Mouse (Mus musculus) myocyte (in vitro differentiated cells): ENCODE data around the gene Cab39l. TPM values are rescaled to one million over a fixed set of nuclear protein-coding genes. Genes with fewer than 3 reads are reported as not detected.

Experiments used
- H3K27me3 ChIP-seq: one replicate; pipeline ENCODE4 v1.6.1; 2011; ENCODE audit not compliant: control insufficient read depth, insufficient read depth, insufficient read length
- H3K36me3 ChIP-seq: one replicate; pipeline ENCODE4 v1.6.1; 2011; ENCODE audit not compliant: control insufficient read depth, insufficient read depth
- H3K4me2 ChIP-seq: one replicate; pipeline ENCODE4 v1.6.1; 2011; ENCODE audit warnings: low read depth, control low read depth
- H3K4me3 ChIP-seq: one replicate; pipeline ENCODE4 v1.5.1; 2011; ENCODE audit warnings: mild to moderate bottlenecking, control low read depth, moderate library complexity
- H3K79me2 ChIP-seq: one replicate; pipeline ENCODE4 v1.6.1; 2011; ENCODE audit not compliant: control insufficient read depth, insufficient read depth
- H3ac ChIP-seq: one replicate; pipeline ENCODE4 v1.6.1; 2011; ENCODE audit not compliant: control insufficient read depth, insufficient read length
- CEBPB ChIP-seq: IDR thresholded peaks from 2 replicates; pipeline ENCODE4 v1.6.1; 2011; ENCODE audit warnings: mild to moderate bottlenecking, moderate library complexity; ENCODE audit not compliant: poor library complexity, insufficient read depth, severe bottlenecking
- E2F4 ChIP-seq: IDR thresholded peaks from one replicate; pipeline ENCODE4 v1.6.1; 2011; ENCODE audit warnings: mild to moderate bottlenecking, control low read depth, moderate library complexity; ENCODE audit not compliant: insufficient read depth
- MAX ChIP-seq: IDR thresholded peaks from one replicate; pipeline ENCODE4 v1.6.1; 2011; ENCODE audit warnings: low read depth, mild to moderate bottlenecking, control low read depth
- MYOD1 ChIP-seq, 3 experiments: IDR thresholded peaks; one replicate each; pipeline ENCODE4 v1.6.1; 2011; ENCODE audit warnings: control low read depth in 2 of 3, low read depth in 2 of 3, mild to moderate bottlenecking in 2 of 3, moderate library complexity in 1 of 3; ENCODE audit not compliant: insufficient read length in 2 of 3, control insufficient read depth in 1 of 3
- MYOG ChIP-seq, 3 experiments: IDR thresholded peaks; one replicate each; pipeline ENCODE4 v1.6.1; 2011; ENCODE audit warnings: control low read depth in 2 of 3, low read depth in 2 of 3, mild to moderate bottlenecking in 2 of 3; ENCODE audit not compliant: insufficient read length in 2 of 3, control insufficient read depth in 1 of 3, insufficient read depth in 1 of 3
- POLR2A ChIP-seq: IDR thresholded peaks from one replicate; pipeline ENCODE4 v1.6.1; 2011; ENCODE audit warnings: low read depth, mild to moderate bottlenecking, control low read depth, moderate library complexity; ENCODE audit not compliant: insufficient read length
- POLR2AphosphoS2 ChIP-seq: IDR thresholded peaks from one replicate; pipeline ENCODE4 v1.6.1; 2011; ENCODE audit warnings: low read depth, control low read depth; ENCODE audit not compliant: insufficient read length
- REST ChIP-seq: IDR thresholded peaks from one replicate; pipeline ENCODE4 v1.6.1; 2011; ENCODE audit warnings: mild to moderate bottlenecking, control low read depth, moderate library complexity; ENCODE audit not compliant: insufficient read depth, insufficient read length
- SRF ChIP-seq: IDR thresholded peaks from one replicate; pipeline ENCODE4 v1.6.1; 2011; ENCODE audit warnings: low read depth; ENCODE audit not compliant: control insufficient read depth, insufficient read length
- TCF12 ChIP-seq: IDR thresholded peaks from one replicate; pipeline ENCODE4 v1.6.1; 2011; ENCODE audit warnings: mild to moderate bottlenecking, control low read depth; ENCODE audit not compliant: poor library complexity, insufficient read depth, severe bottlenecking
- TCF3 ChIP-seq: IDR thresholded peaks from one replicate; pipeline ENCODE4 v1.6.1; 2011; ENCODE audit warnings: low read depth, control low read depth; ENCODE audit not compliant: insufficient read length
- USF1 ChIP-seq: IDR thresholded peaks from one replicate; pipeline ENCODE4 v1.6.1; 2011; ENCODE audit warnings: low read depth, mild to moderate bottlenecking, control low read depth, moderate library complexity
- polyA plus RNA-seq: library from polyadenylated mRNA; unstranded; fragments of >200 nt; fragmentation: generic; extraction: Trizol; gene quantifications from one replicate; pipeline ENCODE4 v1.2.1, GENCODE M21; 2012; ENCODE audit warnings: missing spikeins

Gene Cab39l
- polyA plus RNA-seq, 1 experiment = 8.3 TPM

DNA sequence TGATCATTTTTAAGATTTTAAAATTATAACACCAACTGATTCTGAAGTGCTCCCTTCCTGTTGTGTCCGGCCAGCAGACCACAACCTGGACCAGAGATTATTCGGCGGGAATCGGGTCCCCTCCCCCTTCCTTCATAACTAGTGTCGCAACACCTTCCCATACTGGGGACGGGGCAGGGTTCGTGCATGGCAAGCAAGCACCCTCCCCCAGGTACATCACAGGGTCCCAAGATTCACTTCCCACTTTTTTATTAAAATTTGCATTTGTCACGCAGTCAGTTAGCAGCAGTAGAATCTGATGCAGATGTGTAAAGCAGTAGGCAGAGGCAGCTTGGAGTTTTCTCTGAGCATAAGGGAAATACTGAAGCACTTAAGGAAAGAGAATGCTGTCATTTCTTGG lies 64.1 kb downstream of the Cab39l start:
- H3K79me2 ChIP-seq = no peaks in the 10 kb centered on the region
- no peak overlapping the region for H3ac ChIP-seq
- TF ChIP-seq MYOD1 (IDR thresholded peaks at IDR 0.05; ENCODE audit: control insufficient read depth in 1 of 3, insufficient read length in 2 of 3, low read depth in 2 of 3) (no peak), MYOG (IDR thresholded peaks at IDR 0.05; ENCODE audit: control insufficient read depth in 1 of 3, insufficient read depth in 1 of 3, insufficient read length in 2 of 3, low read depth in 2 of 3) (no peak), POLR2AphosphoS2 (no peak), POLR2A (no peak), TCF12 (no peak), MAX (no peak), REST (no peak), E2F4 (no peak), CEBPB (no peak), SRF (no peak), TCF3 (no peak), USF1 (no peak)
- H3K4me3 ChIP-seq = no peak overlapping the region
- H3K4me2 ChIP-seq = no peak overlapping the region
- H3K27me3 ChIP-seq = no peaks in the 10 kb centered on the region
- peaks cover 7% of the 10 kb centered on the region for H3K36me3 ChIP-seq

DNA sequence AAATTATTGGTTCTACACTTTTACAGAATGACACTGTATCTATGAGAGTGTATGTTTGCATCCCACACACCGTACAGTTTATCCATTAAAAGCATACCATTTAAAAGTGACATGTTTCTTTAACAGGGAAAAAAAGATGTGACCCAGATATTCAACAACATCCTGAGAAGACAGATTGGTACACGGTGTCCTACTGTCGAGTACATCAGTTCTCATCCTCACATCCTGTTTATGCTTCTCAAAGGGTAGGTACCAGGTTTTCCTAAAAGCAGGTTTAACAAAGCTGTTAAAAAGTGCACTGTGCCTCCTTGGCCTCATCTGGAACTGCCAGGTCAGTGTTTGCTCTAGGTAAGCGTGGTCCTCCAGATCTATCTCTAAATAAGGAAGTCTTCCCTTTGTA lies 65.4 kb downstream of the Cab39l start:
- Histone ChIP-seq H3K27me3 (no peaks in the 10 kb centered on the region), H3K4me2 (no peak overlapping the region), H3ac (no peak overlapping the region), H3K36me3 (peaks cover 7% of the 10 kb centered on the region), H3K79me2 (no peaks in the 10 kb centered on the region), H3K4me3 (no peak overlapping the region)
- TF ChIP-seq SRF (no peak), REST (no peak), TCF3 (no peak), MYOD1 (IDR thresholded peaks at IDR 0.05; ENCODE audit: control insufficient read depth in 1 of 3, insufficient read length in 2 of 3, low read depth in 2 of 3) (no peak), USF1 (no peak), POLR2AphosphoS2 (no peak), CEBPB (no peak), E2F4 (no peak), MYOG (IDR thresholded peaks at IDR 0.05; ENCODE audit: control insufficient read depth in 1 of 3, insufficient read depth in 1 of 3, insufficient read length in 2 of 3, low read depth in 2 of 3) (no peak)

DNA sequence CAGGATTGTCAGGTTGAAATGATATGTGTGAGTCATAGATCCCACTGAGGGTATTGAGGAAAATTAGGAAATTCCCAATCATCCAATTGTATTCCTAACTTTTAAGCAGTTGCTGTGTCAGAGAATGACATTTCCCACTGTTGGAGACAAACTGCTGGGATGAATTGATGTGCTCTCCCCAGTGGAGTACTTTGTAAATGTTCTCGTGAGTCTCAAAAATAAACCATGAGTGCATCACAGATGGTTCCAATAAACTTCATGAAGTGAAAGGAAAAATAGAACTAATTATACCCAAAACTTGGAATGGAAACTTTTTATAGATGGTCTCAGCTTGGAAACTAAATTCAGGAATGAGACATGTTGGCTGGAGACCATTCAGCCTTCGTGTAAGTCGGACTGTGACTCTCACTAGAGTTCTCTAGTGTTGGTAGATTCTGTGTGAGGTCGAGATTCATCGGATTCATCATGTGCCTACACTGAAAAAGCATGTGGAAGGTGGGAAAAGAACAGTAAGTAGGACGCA lies 73.2 kb downstream of the Cab39l start:
- Histone ChIP-seq H3K79me2 (no peaks in the 10 kb centered on the region), H3K36me3 (no peaks in the 10 kb centered on the region), H3K27me3 (no peaks in the 10 kb centered on the region), H3ac (no peak overlapping the region), H3K4me2 (no peak overlapping the region), H3K4me3 (no peak overlapping the region)
- no peak for TF ChIP-seq TCF3
- no peak for TF ChIP-seq MYOD1 (IDR thresholded peaks at IDR 0.05; ENCODE audit: control insufficient read depth in 1 of 3, insufficient read length in 2 of 3, low read depth in 2 of 3)
- TF ChIP-seq MYOG (IDR thresholded peaks at IDR 0.05; ENCODE audit: control insufficient read depth in 1 of 3, insufficient read depth in 1 of 3, insufficient read length in 2 of 3, low read depth in 2 of 3) = no peak
- no peak for TF ChIP-seq SRF
- no peak for TF ChIP-seq POLR2A

DNA sequence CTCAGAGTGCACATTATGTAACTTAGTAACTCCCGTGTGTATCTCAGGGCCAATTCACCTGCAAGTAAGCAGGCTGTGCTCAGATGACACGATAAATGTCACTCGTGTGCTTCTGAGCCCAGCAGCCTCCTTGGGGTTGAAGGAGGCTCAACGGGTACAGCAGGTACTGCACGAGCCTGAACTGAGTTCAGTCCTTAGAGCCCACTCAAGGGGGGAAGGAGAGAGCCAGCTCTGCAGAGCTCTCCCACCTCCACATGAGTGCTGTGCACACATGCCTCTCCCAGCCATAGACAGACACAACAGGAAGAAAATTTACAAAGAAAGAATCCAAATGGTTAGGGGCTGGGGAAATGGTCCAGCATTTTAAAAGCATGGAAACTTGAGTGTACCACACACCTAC lies 85.1 kb downstream of the Cab39l start:
- TF ChIP-seq POLR2AphosphoS2 (no peak), USF1 (no peak), MYOD1 (IDR thresholded peaks at IDR 0.05; ENCODE audit: control insufficient read depth in 1 of 3, insufficient read length in 2 of 3, low read depth in 2 of 3) (no peak), TCF12 (no peak), SRF (no peak), REST (no peak), MAX (no peak)
- Histone ChIP-seq H3K36me3 (no peaks in the 10 kb centered on the region), H3K4me2 (no peak overlapping the region), H3K4me3 (no peak overlapping the region), H3K27me3 (no peaks in the 10 kb centered on the region), H3K79me2 (no peaks in the 10 kb centered on the region), H3ac (no peak overlapping the region)

DNA sequence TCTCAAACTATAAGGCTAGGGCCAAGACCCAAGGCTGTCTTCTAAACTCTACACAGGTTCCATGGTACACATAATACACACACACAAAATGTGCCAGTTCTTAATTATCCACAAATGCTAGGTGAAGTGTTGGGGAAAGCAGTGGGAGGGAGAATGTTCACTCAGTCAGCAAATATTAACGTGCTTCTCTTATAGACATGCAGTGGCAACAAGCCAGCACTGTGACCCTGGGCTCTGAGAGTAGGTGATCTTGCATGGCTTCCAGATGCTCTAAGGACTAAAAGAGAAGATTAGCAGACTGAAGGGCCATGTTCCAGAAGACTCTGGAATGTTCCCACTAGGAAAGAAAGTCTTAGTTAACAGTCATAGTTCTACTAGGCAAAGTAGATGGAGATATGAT lies 90.0 kb downstream of the Cab39l start:
- no peak overlapping the region for H3K4me3 ChIP-seq
- H3K27me3 ChIP-seq = no peaks in the 10 kb centered on the region
- no peak overlapping the region for H3ac ChIP-seq
- no peak overlapping the region for H3K4me2 ChIP-seq
- TF ChIP-seq TCF3 = no peak
- TF ChIP-seq MYOD1 (IDR thresholded peaks at IDR 0.05; ENCODE audit: control insufficient read depth in 1 of 3, insufficient read length in 2 of 3, low read depth in 2 of 3) = no peak
- no peak for TF ChIP-seq REST
- no peak for TF ChIP-seq CEBPB
- TF ChIP-seq USF1 = no peak
- TF ChIP-seq MYOG (IDR thresholded peaks at IDR 0.05; ENCODE audit: control insufficient read depth in 1 of 3, insufficient read depth in 1 of 3, insufficient read length in 2 of 3, low read depth in 2 of 3) = no peak
- TF ChIP-seq SRF = no peak
- no peak for TF ChIP-seq E2F4
- no peak for TF ChIP-seq TCF12
- TF ChIP-seq POLR2AphosphoS2 = no peak
- no peak for TF ChIP-seq POLR2A
- H3K36me3 ChIP-seq = no peaks in the 10 kb centered on the region
- H3K79me2 ChIP-seq = no peaks in the 10 kb centered on the region
